Mouse (Mus musculus) midbrain, embryonic 16.5 days (tissue): ENCODE measurements around the gene Ccdc153. TPM values are rescaled to one million over a fixed set of nuclear protein-coding genes. Genes with fewer than 3 reads are reported as not detected.

ENCODE experiments used
- ATAC-seq: fragments of 200-750 bp; cut with Nextera tagmentation; 2 replicates; pipeline ENCODE4 v1.8.0; 2017; ENCODE audit warnings: moderate TSS enrichment
- H3K27ac ChIP-seq: fragments of 300-500 bp; sonication (generic); 2 replicates; pipeline ENCODE4 v1.5.1; 2014; ENCODE audit warnings: mild to moderate bottlenecking, low read length, mixed read lengths
- H3K27me3 ChIP-seq: fragments of 300-500 bp; sonication (generic); 2 replicates; pipeline ENCODE4 v1.6.1; 2014; ENCODE audit warnings: low read depth, low read length, mixed read lengths; ENCODE audit not compliant: control insufficient read depth, insufficient read depth
- H3K36me3 ChIP-seq: fragments of 300-500 bp; sonication (generic); 2 replicates; pipeline ENCODE4 v1.6.1; 2014; ENCODE audit warnings: mild to moderate bottlenecking, low read length, moderate library complexity, mixed read lengths; ENCODE audit not compliant: control insufficient read depth, insufficient read depth
- H3K4me1 ChIP-seq: fragments of 300-500 bp; sonication (generic); 2 replicates; pipeline ENCODE4 v1.6.1; 2014; ENCODE audit warnings: mild to moderate bottlenecking, low read length, mixed read lengths; ENCODE audit not compliant: control insufficient read depth, insufficient read depth
- H3K4me2 ChIP-seq: fragments of 300-500 bp; sonication (generic); 2 replicates; pipeline ENCODE4 v1.6.1; 2014; ENCODE audit warnings: mild to moderate bottlenecking, low read length, mixed read lengths
- H3K4me3 ChIP-seq: fragments of 300-500 bp; sonication (generic); 2 replicates; pipeline ENCODE4 v1.5.1; 2014; ENCODE audit warnings: low read depth, mild to moderate bottlenecking, low read length, moderate library complexity, mixed read lengths
- H3K9ac ChIP-seq: fragments of 300-500 bp; sonication (generic); 2 replicates; pipeline ENCODE4 v1.6.1; 2014; ENCODE audit warnings: low read depth, low read length, mixed read lengths
- H3K9me3 ChIP-seq: fragments of 300-500 bp; sonication (generic); replicated peaks from 2 replicates; pipeline ENCODE4 v1.6.1; 2014; ENCODE audit warnings: mild to moderate bottlenecking, low read length, mixed read lengths; ENCODE audit not compliant: control insufficient read depth, poor library complexity, severe bottlenecking
- WGBS: fragments of 180-500 bp; shearing (Covaris S2); extraction: QIAGEN DNeasy Blood & Tissue Kit; methylation state at CpG from one replicate; pipeline ENCODE4 v1.1.7; 2014; 5-methylcytosine and 5-hydroxymethylcytosine counted together
- polyA plus RNA-seq: library from polyadenylated mRNA; unstranded; fragments of >200 nt; fragmentation: Nextera tagmentation; extraction: Ambion mirVana; gene quantifications from 2 replicates; pipeline ENCODE4 v1.2.1, GENCODE M21; 2015

The Ccdc153 gene
- polyA plus RNA-seq, result 1.5 TPM in 1 of 2 replicates, not detected in the other

DNA sequence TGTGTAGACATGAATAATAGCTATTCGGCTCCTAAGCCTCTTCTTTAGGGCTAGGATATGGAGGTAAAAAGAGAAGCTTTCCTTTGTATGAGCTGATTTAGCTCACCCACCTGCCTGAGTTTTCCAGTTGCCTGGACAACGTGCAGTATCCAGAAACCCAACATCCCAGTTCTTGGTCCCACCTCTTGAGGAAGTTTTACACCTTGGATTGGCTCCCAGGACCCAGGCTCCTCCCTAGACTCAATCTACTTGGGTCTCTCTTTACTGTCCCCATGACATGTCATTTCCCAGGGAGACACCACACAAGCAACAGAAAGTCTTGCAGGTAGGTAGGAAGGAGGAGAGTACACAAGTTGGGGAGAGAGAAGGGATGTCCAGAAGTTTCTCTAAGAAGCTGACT is at the start of gene Ccdc153:
Ccdc153 (plus strand) TSS at position 278 of the 400 bp plus-strand sequence.
- no peak within 1 kb of the TSS for H3K9ac ChIP-seq
- ATAC-seq, result no peak
- no peaks in the 10 kb centered on the region for H3K4me1 ChIP-seq
- no peaks in the 10 kb centered on the region for H3K27me3 ChIP-seq
- no peak within 1 kb of the TSS for H3K27ac ChIP-seq
- no peaks in the 10 kb centered on the region for H3K9me3 ChIP-seq
- no peak within 1 kb of the TSS for H3K4me2 ChIP-seq
- 55% methylated on average over 2 of the region's 2 CpGs for WGBS
- no peaks in the 10 kb centered on the region for H3K36me3 ChIP-seq
- H3K4me3 ChIP-seq, result no peak within 1 kb of the TSS

DNA sequence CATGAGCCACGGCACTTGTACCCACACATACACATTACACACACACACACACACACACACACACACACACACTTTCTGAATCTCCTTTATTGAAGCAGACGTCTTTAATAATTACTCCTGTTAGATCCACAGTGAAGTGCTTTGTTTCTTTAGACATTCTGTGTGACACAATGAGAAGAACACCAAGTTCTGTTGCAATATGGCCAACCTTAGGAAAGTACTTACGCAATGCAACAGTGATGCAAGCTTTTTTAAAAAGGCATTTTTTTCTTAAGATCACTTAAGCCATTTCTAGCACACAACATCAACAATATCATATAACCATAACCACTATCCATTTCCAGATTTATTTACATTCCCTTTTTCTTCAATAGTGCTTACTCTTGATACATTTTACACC is 49.3 kb upstream of the Ccdc153 start:
- H3K27ac ChIP-seq, result no peak overlapping the region
- H3K9me3 ChIP-seq, result no peaks in the 10 kb centered on the region
- ATAC-seq, result no peak
- H3K4me1 ChIP-seq, result peaks cover 3% of the 10 kb centered on the region; the same call in 1 of the 2 replicates
- no peaks in the 10 kb centered on the region for H3K36me3 ChIP-seq
- no peak overlapping the region for H3K9ac ChIP-seq
- H3K4me3 ChIP-seq, result no peak overlapping the region
- 73% methylated on average over 3 of the region's 3 CpGs for WGBS
- no peak overlapping the region for H3K4me2 ChIP-seq
- H3K27me3 ChIP-seq, result no peaks in the 10 kb centered on the region

DNA sequence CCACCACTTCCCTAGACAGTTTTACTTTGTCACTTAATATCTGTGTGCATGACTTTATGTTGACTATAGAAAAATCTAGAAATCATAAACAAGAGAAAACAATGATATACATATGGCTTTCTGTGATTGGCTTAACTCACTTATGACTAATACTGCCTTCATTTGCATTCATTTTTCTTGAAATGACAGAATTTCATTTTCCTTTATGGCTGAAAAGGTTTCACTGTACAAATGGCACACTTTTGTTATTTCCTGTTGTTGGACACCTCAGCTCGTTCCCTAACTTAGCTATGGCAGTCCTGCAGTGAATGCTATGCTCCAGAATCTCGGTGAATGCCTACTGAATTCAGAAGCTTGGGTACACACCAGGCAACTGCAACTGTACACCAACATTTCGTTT is 48.2 kb upstream of the Ccdc153 start:
- Histone ChIP-seq H3K27me3 (no peaks in the 10 kb centered on the region), H3K27ac (no peak overlapping the region), H3K9me3 (no peaks in the 10 kb centered on the region), H3K4me1 (peaks cover 3% of the 10 kb centered on the region; the same call in 1 of the 2 replicates), H3K4me2 (no peak overlapping the region), H3K9ac (no peak overlapping the region), H3K36me3 (no peaks in the 10 kb centered on the region), H3K4me3 (no peak overlapping the region)
- 94% methylated on average over 3 of the region's 3 CpGs for WGBS
- no peak for ATAC-seq

DNA sequence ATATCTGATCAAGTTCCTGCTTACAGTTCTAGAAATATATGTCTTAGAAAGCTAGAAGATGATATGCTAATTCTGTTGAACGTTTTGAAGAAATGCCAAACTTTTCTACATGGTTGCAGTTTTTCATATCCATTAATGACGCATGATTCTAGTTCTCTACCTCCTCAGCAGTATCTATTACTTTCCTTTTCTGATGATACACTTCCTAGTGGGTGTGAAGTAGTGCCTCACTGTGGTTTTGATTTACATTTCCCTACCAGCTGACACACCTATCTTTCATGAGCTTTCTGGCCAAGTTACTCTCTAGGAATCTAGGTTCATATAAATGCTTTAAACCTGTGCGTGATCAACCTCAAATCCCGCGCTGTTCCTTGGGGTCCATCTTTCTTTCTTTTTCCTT is 47.7 kb upstream of the Ccdc153 start:
- Histone ChIP-seq H3K4me3 (no peak overlapping the region), H3K27me3 (no peaks in the 10 kb centered on the region), H3K36me3 (peaks cover 4% of the 10 kb centered on the region), H3K9me3 (no peaks in the 10 kb centered on the region), H3K27ac (no peak overlapping the region), H3K4me1 (peaks cover 3% of the 10 kb centered on the region; the same call in 1 of the 2 replicates), H3K4me2 (no peak overlapping the region), H3K9ac (no peak overlapping the region)
- ATAC-seq, result no peak
- WGBS, result 96% methylated on average over 5 of the region's 5 CpGs

DNA sequence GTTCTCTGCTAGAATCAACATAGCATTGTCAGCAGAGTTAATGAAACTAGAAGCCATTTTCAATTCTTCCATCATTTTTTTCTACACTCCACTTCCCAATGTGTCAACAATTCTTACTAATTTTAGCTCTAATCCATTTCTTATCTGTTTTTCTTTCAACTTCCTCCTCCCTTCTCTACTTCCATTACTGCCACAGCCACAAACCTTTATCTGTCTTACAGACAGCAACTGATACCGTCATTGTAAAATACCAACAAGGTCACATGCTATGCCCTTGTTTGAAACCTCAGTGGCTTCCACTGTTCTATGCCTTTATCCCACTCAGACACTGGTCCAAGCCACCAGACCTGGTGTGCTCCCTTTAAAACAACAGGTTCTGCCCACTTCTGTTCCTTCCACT is 46.5 kb upstream of the Ccdc153 start:
- no peaks in the 10 kb centered on the region for H3K4me1 ChIP-seq
- H3K27me3 ChIP-seq, result no peaks in the 10 kb centered on the region
- H3K27ac ChIP-seq, result no peak overlapping the region
- 87% methylated on average over 1 of the region's 1 CpGs for WGBS
- ATAC-seq, result no peak
- H3K9me3 ChIP-seq, result no peaks in the 10 kb centered on the region
- H3K4me3 ChIP-seq, result no peak overlapping the region
- no peak overlapping the region for H3K9ac ChIP-seq
- H3K36me3 ChIP-seq, result peaks cover 8% of the 10 kb centered on the region
- H3K4me2 ChIP-seq, result no peak overlapping the region

DNA sequence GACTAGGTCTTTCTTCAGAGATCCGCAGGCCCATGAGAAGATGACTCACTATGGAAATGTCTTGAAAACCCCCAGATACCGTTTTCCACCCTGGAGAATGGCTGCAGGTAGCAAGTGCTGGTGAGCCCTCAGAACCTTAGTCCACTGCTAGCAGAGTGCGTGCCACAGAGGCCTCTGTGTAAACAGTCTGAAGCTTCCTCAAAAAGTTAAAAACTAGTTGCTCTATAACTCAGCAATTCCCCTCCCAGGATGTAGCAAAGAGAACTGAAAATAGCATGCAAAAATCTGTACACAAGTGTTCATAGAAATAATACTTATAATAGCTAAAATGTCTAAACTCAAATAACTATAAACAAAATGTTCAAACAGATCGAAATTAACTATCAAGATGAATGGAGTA is 44.1 kb upstream of the Ccdc153 start:
- 96% methylated on average over 4 of the region's 4 CpGs for WGBS
- no peaks in the 10 kb centered on the region for H3K27me3 ChIP-seq
- H3K4me3 ChIP-seq, result no peak overlapping the region
- ATAC-seq, result no peak
- H3K4me1 ChIP-seq, result no peaks in the 10 kb centered on the region
- H3K36me3 ChIP-seq, result peaks cover 10% of the 10 kb centered on the region
- H3K9me3 ChIP-seq, result no peaks in the 10 kb centered on the region
- H3K27ac ChIP-seq, result no peak overlapping the region
- H3K4me2 ChIP-seq, result no peak overlapping the region
- no peak overlapping the region for H3K9ac ChIP-seq

DNA sequence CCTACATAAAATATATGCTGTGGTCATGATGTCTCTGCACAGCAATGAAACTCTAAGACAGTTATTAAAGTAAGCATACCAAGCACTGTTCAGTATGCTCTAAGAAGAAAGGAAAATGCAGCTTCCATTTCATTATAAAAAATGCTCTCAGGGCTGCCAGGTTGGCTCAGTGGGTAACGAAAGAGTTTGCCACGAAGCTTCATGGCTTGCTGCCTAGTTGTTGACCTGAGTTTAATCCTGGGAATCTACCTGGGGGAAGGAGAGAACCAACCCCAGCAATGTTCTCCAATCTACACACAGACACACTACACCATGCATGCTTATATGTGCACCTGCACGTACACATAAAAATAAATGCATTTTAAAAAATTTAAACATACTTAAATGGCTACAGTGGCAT is 41.3 kb upstream of the Ccdc153 start:
- H3K27ac ChIP-seq, result no peak overlapping the region
- no peak overlapping the region for H3K9ac ChIP-seq
- H3K27me3 ChIP-seq, result no peaks in the 10 kb centered on the region
- no peak overlapping the region for H3K4me3 ChIP-seq
- H3K36me3 ChIP-seq, result peaks cover 10% of the 10 kb centered on the region
- no peak overlapping the region for H3K4me2 ChIP-seq
- no peak for ATAC-seq
- H3K9me3 ChIP-seq, result no peaks in the 10 kb centered on the region
- H3K4me1 ChIP-seq, result no peaks in the 10 kb centered on the region
- 86% methylated on average over 3 of the region's 3 CpGs for WGBS

DNA sequence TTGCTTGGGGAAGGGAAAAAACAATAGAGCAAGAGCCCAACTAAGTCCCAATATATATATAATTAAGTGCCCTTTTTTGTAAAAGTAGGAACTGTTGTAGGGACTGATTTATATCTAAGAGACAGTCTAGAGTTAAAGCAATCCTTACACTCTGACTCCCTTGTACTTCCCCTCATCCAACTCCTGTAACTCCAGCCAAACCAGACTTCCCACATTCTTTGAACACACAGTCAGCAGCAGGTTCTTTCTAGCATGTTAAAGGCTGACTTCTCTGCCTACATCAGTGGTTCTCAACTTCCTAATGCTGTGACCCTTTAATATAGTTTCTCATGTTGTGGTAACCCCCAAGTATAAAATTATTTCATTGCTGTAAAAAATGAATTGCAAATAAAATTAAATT is 40.9 kb upstream of the Ccdc153 start:
- Histone ChIP-seq H3K4me1 (no peaks in the 10 kb centered on the region), H3K4me2 (no peak overlapping the region), H3K27me3 (no peaks in the 10 kb centered on the region), H3K9me3 (no peaks in the 10 kb centered on the region), H3K4me3 (no peak overlapping the region), H3K9ac (no peak overlapping the region), H3K27ac (no peak overlapping the region), H3K36me3 (peaks cover 10% of the 10 kb centered on the region)
- ATAC-seq, result no peak

DNA sequence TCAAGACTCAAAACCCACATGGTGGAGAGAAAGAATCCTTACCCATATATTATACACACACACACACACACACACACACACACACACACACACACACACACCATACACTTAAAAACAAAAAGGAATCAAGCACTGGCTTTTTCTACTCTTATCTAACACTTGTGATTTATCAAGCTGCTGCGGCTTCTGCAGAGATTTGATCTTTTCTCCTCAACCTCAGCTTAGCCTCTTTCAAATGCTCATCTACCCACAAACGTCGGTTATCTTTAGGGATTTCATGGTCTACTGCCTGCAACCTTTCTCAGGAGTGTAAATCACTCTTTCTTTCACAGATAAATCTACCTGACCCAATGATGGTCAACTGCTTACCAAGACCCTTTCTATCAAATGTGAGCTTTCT is 40.0 kb upstream of the Ccdc153 start:
- no peak overlapping the region for H3K4me3 ChIP-seq
- H3K4me1 ChIP-seq, result no peaks in the 10 kb centered on the region
- ATAC-seq, result no peak
- no peak overlapping the region for H3K4me2 ChIP-seq
- H3K36me3 ChIP-seq, result peaks cover 10% of the 10 kb centered on the region
- H3K27me3 ChIP-seq, result no peaks in the 10 kb centered on the region
- 76% methylated on average over 3 of the region's 3 CpGs for WGBS
- no peak overlapping the region for H3K9ac ChIP-seq
- H3K27ac ChIP-seq, result no peak overlapping the region
- H3K9me3 ChIP-seq, result no peaks in the 10 kb centered on the region
